Mouse (Mus musculus) thymus, adult 2 months (tissue): Measurements from ENCODE around the gene Tmem211.

Source experiments
- CTCF ChIP-seq: fragments of 200-500 bp; IDR thresholded peaks from 2 replicates; pipeline ENCODE4 v1.5.1; 2012; ENCODE audit warnings: mild to moderate bottlenecking, control low read depth, low read length, moderate library complexity, borderline replicate concordance; ENCODE audit not compliant: control insufficient read depth, poor library complexity, insufficient read depth; ENCODE audit errors: extremely low read depth
- POLR2A ChIP-seq: fragments of 200-500 bp; IDR thresholded peaks from 2 replicates; pipeline ENCODE4 v1.6.1; 2012; ENCODE audit warnings: mild to moderate bottlenecking, low read length, control low read depth, moderate library complexity; ENCODE audit not compliant: control insufficient read depth, poor library complexity, insufficient read depth; ENCODE audit errors: extremely low read depth

DNA sequence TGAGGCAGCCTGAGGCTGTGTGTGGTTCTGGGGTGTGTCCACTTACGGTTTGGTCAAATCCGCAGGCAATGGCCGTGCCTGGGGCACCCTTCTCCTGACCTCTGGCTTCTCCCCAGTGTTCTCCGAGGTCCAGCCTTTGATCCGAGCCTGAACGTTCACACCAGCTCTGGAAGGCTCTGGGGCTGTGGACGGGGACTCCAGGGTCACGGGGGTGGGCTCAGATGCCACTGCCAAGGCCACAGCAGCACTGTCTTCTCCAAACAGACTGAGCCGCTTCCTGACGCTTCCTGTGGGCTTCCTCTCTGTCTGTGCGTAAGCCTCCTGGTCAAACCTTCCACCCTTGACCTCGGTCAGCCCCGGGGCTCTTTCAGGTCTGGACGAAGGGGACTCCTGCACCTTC is 36.2 kb upstream of the Tmem211 start:
- no peak for TF ChIP-seq CTCF
- TF ChIP-seq POLR2A, result no peak
